Mouse (Mus musculus) cerebellum, adult 11 months (tissue): ENCODE results near the gene Dpy30.

Experiments
- DNase-seq: peaks from one replicate; pipeline ENCODE4 v3.0.0; 2022

Dpy30 gene

GRCm38 (mm10) chr17:74262415-74262814 is 61.3 kb downstream of the Dpy30 start:
- no peak for DNase-seq
